Mouse (Mus musculus) embryonic fibroblast, embryonic 13.5 days (primary cell): Measurements from ENCODE around the gene Ankrd33. TPM values are rescaled to one million over a fixed set of nuclear protein-coding genes. Genes with fewer than 3 reads are reported as not detected.

Source experiments
- H3K27ac ChIP-seq: 2 replicates; pipeline ENCODE4 v1.5.1; 2012; ENCODE audit warnings: low read length, control low read depth, inconsistent platforms; ENCODE audit not compliant: insufficient read depth
- H3K4me1 ChIP-seq: 2 replicates; pipeline ENCODE4 v1.6.1; 2011; ENCODE audit warnings: low read length; ENCODE audit not compliant: control insufficient read depth, insufficient read depth
- H3K4me3 ChIP-seq: 2 replicates; pipeline ENCODE4 v1.5.1; 2011; ENCODE audit warnings: mild to moderate bottlenecking, control low read depth, low read length; ENCODE audit not compliant: insufficient read depth
- CTCF ChIP-seq: IDR thresholded peaks from 2 replicates; pipeline ENCODE4 v1.5.1; 2011; ENCODE audit warnings: mild to moderate bottlenecking, control low read depth, low read length, moderate library complexity, borderline replicate concordance; ENCODE audit not compliant: insufficient read depth
- POLR2A ChIP-seq: IDR thresholded peaks from 2 replicates; pipeline ENCODE4 v1.6.1; 2011; ENCODE audit warnings: low read depth, mild to moderate bottlenecking, control low read depth, low read length, moderate library complexity
- polyA plus RNA-seq: library from polyadenylated mRNA; stranded (reverse); fragments of >200 nt; gene quantifications from 2 replicates; pipeline ENCODE4 v1.2.4, GENCODE M21; 2011; ENCODE audit warnings: low read depth; ENCODE audit not compliant: missing spikeins, insufficient read length

Gene Ankrd33
- polyA plus RNA-seq, 1 experiment = not detected

- Histone ChIP-seq H3K4me1 (peaks cover 4% of the 10 kb centered on the region), H3K27ac (no peak overlapping the region), H3K4me3 (no peak overlapping the region)
- TF ChIP-seq CTCF (no peak), POLR2A (no peak)
These were observed 6.1 kb downstream of the Ankrd33 start for GRCm38 (mm10) chr15:101121411-101122289.

DNA sequence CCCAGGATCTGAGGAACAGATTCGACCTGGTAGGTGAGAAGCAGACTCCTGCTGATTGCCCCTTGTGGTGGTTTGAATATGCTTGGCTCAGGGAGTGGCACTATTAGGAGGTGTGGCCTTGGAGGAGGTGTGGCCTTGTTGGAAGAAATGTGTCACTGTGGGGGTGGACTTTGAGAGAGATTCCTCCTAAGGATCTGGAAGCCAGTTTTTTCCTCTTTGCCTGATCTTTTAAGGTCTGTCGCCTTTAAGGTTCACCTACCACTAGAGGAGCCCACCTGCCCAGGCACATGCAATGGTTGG, 6.7 kb downstream of the Ankrd33 start:
- Histone ChIP-seq H3K4me1 (peaks cover 4% of the 10 kb centered on the region), H3K27ac (no peak overlapping the region), H3K4me3 (no peak overlapping the region)
- TF ChIP-seq CTCF (no peak), POLR2A (no peak)

DNA sequence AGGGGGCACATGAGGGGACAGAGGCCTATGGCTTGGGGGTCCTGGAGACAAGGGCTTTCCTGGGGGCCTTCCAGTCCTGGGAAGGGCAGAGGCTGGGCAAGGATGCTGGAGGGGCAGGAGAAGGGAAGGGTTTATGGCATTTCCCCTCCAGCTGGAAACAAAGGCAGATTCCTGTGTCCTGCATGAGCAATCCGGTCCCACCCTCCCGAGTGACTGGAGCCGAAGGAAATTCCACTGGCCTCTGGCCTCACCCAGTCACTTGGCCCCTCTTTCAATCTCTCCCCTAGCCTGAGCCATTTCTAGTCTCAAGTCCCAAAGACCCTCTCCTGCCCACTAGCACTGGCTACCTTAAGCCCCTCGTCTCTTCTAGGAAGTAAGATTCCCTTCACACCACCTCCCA, 7.6 kb downstream of the Ankrd33 start:
- Histone ChIP-seq H3K4me1 (peaks cover 4% of the 10 kb centered on the region), H3K4me3 (no peak overlapping the region), H3K27ac (no peak overlapping the region)
- TF ChIP-seq POLR2A (no peak), CTCF (no peak)

- Histone ChIP-seq H3K27ac (no peak overlapping the region), H3K4me1 (peaks cover 4% of the 10 kb centered on the region), H3K4me3 (no peak overlapping the region)
- no peak for TF ChIP-seq CTCF
- TF ChIP-seq POLR2A = no peak
These were observed 10.0 kb downstream of the Ankrd33 start for GRCm38 (mm10) chr15:101125561-101125960.

- Histone ChIP-seq H3K27ac (peak overlapping the region; percentile 14; the same call in 1 of the 2 replicates), H3K4me1 (peaks cover 4% of the 10 kb centered on the region), H3K4me3 (no peak overlapping the region)
- TF ChIP-seq CTCF = no peak
- no peak for TF ChIP-seq POLR2A
These were observed 11.5 kb downstream of the Ankrd33 start for GRCm38 (mm10) chr15:101126876-101127544.

GRCm38 (mm10) chr15:101128181-101129089, 12.9 kb downstream of the Ankrd33 start, which contains the start of gene Acvrl1:
Gene Acvrl1 (plus strand): TSS chr15:101128522.
- H3K27ac ChIP-seq = no peak within 1 kb of the TSS
- peak within 1 kb of the TSS; percentile 25 for H3K4me3 ChIP-seq
- H3K4me1 ChIP-seq = peaks cover 5% of the 10 kb centered on the region
- TF ChIP-seq POLR2A (0 out of 2 replicates have a peak, but pooled peaks have one; percentile 42), CTCF (no peak)

GRCm38 (mm10) chr15:101129412-101129811, 13.9 kb downstream of the Ankrd33 start:
- no peak for TF ChIP-seq CTCF
- no peak for TF ChIP-seq POLR2A

DNA sequence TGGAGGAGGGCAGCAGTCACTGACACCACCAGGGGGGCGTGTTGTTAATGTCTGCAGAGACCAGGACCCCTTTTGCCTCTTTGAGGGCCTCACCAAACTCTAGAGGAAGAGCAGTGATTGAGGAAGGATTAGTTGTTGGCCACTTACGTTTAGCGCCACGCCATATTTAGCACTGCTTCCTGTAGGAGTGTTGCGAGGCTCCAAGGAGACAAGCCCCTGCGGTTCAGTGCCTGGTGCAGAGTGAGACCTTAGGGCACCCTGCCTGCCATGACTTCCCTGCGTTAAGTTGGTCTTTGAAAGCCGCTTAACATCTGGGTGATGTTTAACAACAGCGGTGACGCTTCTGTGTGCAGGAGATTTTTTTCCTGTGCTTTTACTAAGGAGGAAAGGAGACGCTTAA, 15.9 kb downstream of the Ankrd33 start:
- H3K4me3 ChIP-seq = no peak overlapping the region
- peaks cover 5% of the 10 kb centered on the region for H3K4me1 ChIP-seq
- H3K27ac ChIP-seq = no peak overlapping the region
- TF ChIP-seq POLR2A (no peak), CTCF (no peak)

More at GRCm38 (mm10) chr15:101129412-101129811, 13.9 kb downstream of the Ankrd33 start:
- Histone ChIP-seq H3K27ac (no peak overlapping the region), H3K4me3 (peak overlapping the region; percentile 25; the same call in 1 of the 2 replicates), H3K4me1 (peaks cover 5% of the 10 kb centered on the region)

DNA sequence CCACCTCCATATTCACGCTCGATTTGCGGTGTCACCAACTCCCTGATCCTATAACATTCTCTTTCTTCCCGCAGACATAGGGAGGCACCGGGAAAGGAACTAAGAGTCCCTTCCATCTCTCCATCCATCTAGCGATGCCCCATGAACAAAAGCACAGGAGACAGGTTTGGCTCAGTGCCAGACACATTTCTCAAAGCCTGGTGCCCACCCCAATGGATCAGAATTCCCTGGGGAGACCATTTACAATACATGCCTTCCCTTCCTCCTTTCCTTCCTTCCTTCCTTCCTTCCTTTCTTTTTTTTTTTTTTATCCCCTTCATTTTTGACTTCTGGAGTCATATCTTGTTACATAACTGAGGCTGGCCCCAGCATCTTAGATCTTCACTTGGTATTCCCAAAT, 16.5 kb downstream of the Ankrd33 start:
- no peak for TF ChIP-seq CTCF
- no peak for TF ChIP-seq POLR2A
- peaks cover 5% of the 10 kb centered on the region for H3K4me1 ChIP-seq
- no peak overlapping the region for H3K27ac ChIP-seq
- H3K4me3 ChIP-seq = no peak overlapping the region

DNA sequence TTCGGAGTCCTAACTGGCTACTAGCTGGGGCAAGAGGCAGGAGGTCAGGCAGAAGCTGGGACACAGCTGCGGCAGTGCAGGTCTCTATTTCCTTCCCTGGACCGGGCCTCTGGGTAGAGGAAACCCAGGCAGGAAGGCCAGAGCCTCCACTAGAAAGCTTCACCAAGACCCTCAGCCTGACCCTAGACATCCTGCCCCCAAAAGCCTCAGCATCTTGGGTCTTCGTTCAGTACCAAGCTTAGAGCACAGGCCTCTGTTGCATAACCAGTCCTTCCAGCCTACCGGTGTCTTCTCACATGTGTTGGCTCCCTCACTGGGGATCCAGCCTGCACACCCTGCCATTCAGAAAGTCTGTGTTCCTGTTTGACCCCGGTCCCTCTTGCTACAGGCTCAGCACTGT, 17.2 kb downstream of the Ankrd33 start:
- Histone ChIP-seq H3K4me3 (no peak overlapping the region), H3K4me1 (peaks cover 5% of the 10 kb centered on the region), H3K27ac (no peak overlapping the region)
- TF ChIP-seq POLR2A = no peak
- no peak for TF ChIP-seq CTCF
